Mouse (Mus musculus) c-Kit-positive CD71-positive TER-119-positive erythroid progenitor cells, embryonic 14.5 days (primary cell): Measurements from ENCODE around the gene Sema3c.

Experiments
- DNase-seq: peaks from one replicate; pipeline ENCODE4 v3.0.0-alpha.2; 2013; ENCODE audit warnings: low spot score

Gene Sema3c

DNA sequence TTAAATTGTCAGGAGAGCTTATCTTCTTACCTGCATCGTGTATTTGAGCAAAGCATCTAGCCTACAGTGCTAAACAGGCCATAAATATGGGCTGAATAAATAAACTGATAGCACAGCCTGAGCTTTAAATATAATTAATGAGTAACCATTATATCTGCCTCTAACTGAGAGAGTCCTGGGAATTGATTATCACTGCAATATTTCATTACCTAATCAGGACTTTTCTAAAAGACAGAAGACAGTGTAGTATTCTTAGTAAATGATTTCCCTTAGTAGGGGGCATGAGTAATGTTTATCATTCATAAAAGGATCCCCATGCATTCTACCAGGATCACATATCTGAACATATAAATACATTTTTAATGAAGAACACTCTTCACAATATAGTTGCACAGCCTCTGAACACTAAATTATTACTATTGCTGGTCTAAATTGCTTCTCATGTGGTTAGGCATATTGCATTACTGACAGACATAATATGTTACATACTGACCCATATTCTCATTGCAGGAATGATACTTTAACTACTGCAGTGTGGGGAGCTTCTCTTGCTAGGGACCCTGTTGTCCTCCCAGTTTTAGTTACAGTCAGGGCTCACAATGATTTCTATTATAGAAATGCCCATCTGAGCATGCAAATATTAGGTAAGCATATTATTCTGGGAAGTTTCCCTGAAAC, 74.9 kb downstream of the Sema3c start:
- DNase-seq, result no peak

DNA sequence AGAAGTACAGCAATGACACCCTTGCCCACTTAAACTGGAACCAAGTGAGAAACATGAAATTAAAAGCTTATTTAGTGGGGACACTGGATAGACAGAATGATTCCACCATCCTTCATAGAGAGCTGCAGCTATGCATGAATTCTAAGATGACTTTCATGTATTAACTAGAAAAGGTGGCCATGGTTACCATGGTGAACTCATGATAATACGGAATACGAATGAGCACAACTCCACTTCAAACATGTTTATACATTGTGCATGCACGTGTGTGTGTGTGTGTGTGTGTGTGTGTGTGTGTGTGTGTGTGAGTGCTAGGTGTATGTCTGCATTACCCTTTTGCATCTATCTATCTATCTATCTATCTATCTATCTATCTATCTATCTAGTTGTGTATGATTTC, 87.1 kb downstream of the Sema3c start:
- DNase-seq, result no peak

DNA sequence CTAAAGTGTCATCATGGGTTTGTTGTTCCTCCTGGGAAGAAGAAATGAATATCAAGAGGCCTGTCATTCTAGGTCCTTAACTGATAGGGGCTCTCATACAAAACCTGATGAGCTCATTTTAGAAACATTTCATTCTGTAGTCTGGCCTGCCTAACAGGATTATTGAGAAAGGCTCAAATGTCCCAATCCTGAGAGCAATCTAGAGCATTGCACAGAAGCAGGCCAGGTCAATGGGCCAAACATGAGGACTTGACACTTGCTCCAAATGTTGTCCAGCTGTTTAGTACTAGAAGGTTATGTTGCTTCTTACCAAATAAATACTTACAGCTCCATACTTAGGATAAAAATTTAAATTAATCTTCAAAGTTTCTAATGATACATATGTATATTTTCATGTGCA, 97.3 kb downstream of the Sema3c start:
- no peak for DNase-seq

DNA sequence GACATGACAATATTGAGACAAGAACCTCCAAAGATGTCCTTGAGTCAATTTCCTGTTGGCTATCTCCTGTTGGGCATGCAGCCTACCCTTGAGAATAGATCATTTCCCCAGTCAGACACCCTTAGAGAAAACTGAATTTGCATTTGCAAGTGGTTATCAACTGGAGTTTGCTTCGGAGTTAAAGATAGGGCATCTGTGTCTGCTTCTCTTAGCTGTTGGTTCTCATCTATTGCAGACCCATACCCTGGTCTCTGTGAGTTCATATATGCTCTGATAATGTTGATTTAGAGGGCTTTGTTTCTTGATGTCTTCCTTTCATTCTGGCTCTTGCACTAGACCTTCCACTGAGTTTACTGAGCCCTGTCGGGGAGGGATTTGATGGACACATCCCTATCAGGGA, 106.8 kb downstream of the Sema3c start:
- DNase-seq, result no peak

DNA sequence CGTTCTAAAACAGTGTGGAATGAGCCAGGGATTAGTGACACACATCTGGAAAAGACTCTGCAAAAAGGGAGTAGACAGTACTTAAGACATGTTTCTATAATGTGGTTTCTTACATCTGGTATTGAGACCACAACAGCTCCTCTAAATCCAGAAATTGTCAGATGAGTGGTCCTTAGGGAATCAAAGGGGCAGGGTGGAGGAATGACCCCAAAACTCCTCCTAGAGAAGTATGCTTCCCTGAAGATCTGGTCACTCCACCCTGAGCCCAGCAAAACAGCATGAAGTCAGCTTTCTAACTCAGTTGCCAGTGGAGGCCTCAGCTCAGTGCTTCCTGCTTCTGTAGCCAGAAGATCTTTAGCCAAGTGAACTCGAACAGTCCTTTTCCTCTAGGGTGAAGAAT, 115.0 kb downstream of the Sema3c start:
- DNase-seq, result no peak

DNA sequence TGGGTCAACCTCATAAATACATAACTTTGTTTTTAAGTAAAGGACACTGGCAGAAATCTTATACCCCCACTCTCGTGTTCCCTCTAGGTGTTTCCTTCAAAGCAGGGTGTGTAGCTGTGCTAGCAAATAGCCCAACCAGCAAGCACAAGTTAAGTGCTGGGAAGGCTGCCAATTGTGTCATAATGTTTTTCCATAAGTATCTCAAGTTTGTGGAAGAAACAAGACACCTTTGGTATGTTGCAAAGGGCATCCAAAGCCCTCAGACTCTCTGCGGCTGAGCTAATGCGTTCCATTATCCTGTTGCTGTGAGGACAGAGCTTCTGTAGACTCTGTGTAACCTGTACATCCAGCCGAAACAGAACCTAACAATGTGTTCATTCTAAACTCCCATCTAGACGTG, 115.5 kb downstream of the Sema3c start:
- no peak for DNase-seq

DNA sequence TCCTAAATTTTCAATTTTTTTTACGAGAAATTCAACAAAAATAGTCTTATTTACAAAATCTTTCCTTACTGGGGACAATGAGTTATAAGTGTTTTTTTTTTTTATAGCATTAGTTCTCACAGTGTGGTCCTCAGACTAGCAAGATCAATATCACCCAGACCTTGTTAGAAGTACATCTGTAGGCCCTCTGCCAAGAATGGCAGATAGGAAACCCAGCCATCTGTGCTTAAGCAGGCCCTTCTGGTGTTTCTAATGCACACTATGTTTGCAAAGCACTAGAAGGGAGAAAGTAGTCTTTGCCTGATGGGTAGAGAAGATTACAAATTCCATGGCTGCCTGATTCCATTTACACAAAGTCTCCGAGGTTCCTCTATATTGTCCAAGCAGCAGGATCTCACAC, 121.3 kb downstream of the Sema3c start:
- DNase-seq, result no peak

DNA sequence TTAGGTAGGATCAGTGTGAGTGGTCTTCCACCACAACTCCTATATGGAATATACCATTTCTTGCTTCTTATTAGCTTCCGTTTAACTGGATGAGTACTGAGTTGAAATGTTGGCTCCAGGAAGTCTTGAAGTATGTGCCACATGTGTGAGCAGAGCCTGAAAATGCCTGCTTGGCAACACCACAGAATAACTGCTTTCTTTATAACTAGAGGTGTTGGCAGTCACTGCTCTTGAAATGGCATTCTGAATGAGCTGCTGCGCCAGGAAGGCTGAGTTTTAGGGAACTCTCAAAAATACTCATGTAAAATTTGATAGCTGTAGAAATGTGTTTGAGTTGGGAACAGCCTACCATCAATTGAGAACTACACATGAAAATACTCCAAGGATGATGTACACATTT, 124.8 kb downstream of the Sema3c start:
- no peak for DNase-seq

DNA sequence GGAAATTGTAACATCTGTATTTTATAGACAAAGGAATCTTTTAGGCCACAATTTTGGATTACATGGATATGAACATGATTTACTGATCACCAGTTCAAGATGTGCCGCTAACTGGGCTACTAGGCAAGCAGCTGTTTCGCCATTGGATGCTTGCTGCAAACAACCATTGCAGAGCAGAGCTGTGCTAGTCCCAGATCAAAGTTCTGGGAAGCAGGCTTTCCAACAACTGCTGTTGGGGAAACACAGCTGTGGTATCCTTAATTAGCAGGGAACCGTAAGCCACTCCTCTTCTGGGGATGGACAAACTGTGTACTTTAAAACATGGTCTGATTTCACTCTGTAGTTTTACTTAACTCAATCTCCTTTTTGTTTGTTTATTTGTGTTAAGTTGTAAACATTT, 130.1 kb downstream of the Sema3c start:
- DNase-seq, result no peak

DNA sequence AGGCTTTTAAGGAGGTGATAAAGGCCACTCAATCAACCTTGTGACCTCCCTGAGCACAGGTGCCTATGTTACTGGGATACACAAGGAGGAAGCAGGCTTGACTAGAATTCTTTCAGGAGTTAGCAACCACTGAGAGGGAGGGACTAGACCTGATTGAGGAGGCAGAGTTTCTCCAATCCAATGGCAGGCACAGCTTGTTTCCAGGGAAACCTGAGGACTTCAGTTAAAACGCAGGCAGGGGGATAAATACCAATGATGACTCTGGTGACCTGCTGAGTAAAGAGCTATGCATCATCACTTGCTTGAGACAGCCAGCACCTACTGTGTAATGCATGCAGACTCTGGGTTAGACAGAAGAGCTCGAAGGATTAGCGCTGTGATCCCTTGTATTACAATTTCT, 133.0 kb downstream of the Sema3c start:
- no peak for DNase-seq

DNA sequence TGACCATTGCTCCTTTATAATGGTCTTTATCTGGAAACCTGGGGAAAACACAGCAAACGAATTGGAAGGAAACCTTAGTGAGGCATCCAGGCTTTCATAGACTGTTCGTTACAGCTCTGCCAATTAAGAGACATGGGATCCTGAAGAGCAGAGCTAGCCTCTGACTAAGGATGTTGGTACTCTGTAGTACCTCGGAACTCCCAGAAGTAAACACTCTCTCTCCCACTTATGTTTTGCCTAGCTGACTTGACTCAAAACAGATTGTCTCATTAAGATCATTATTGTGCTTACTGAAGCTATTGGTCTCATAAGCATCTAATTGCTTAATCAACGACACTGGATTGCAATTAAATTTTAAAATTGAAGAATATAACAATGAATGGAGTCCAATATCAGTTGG, 138.3 kb downstream of the Sema3c start:
- DNase-seq, result no peak

DNA sequence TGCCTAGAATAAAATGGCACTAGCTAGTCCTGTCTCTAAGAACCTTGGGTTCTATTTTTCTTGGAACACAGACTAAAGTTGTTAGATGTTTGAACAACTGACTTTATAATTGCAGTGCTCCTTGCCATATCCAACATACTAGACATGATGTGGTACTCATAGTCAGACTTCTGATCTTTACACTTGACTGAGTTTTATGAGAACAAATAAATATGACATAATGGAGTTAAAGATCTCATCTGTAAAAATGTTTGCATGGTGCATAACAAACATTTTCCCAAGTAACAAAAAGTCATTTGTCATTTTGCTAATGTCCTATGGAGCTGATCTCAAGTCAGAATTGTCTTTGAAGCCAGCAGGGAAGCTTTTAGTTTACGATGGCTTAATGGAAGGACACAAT, 141.1 kb downstream of the Sema3c start:
- no peak for DNase-seq

DNA sequence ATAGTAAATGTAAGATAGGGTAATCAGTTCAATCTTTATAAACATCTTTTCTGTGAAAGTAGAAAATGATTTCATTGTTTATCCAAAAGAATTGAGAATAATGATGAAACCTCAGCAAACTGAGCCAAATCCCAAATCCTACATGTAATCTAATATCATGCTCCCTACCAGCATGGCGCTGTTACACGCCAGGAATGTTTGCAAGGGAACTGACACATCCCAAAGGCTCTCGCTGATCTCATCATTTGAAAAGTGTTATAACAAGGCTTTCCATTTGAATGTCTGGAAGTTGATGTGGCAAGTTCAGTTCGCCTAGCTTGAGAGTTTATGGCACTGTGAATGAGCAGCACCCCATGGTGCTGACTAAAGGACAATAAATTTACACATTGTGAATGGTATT, 145.9 kb downstream of the Sema3c start:
- DNase-seq, result no peak

DNA sequence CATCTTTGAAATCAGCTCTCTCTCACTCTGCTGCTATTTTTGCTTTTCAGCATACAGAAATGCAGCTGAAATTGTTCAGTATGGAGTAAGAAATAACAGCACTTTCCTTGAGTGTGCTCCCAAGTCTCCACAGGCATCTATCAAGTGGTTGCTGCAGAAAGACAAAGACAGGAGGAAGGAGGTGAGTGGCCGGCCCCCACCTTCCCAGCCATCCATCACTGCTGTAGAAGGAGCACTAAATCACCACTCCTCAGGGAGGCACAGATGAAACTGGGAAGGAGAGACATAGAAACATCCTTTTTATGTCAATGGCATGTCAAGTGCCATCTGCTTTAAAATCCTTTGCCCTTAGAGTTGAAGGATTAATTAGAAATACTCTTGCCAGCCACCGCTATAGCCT, 149.9 kb downstream of the Sema3c start:
- DNase-seq, result no peak

DNA sequence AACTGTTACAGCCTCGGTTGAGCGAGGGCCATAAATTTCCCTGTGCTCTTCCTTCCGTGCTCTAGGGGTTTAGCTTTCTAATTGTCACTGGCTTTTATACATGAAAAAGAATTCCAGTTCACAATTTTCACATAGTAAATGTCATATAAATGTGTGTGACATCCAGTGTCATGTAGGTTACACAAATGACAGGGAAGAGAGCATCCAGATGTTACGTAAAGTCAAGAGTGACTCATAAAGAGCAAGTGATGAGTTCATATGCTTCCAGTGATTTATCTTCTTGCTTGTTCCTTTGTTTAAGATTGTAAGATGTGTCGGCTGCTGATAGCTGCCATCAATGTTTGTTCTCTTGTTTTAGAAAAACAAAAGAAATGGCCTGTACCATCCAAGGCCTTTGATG, 154.0 kb downstream of the Sema3c start:
- DNase-seq, result no peak

DNA sequence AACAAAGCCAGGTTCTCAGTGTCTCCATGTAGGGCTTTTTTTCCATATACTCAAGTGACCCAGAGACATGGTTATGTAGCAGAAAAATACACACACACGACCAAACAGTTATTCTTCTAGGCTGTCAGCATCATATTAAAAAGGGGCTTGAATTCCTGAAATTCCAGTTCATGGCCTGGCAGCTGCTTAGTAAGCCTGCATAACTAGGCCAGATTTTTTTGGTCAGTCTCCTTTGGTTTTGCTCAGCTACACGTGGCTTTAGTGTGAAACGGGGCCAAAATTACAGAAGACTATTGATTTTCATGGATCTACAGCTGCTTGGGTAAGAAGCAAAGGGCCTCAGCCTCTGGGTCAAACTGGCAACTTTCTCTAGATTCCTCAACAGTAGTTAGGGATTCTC, 165.7 kb downstream of the Sema3c start:
- DNase-seq, result no peak

DNA sequence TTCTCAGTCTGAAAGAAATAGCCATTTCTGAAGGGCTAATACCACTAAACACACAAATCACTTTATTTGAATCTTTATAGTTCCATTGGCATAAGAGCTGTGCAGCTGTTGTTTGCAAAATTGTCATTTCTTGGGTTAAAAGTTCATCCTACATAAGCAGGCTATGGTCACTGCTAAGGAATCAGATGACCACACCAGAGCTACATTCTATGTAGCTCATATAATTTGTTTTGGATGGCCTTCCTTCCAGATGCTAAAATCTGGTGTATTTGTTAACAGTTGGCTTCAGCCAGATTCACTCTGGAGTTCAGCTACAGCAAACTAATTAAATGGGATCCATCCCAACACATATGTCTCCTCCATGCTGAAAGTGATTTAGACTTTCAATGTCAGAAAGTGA, 172.4 kb downstream of the Sema3c start:
- no peak for DNase-seq

DNA sequence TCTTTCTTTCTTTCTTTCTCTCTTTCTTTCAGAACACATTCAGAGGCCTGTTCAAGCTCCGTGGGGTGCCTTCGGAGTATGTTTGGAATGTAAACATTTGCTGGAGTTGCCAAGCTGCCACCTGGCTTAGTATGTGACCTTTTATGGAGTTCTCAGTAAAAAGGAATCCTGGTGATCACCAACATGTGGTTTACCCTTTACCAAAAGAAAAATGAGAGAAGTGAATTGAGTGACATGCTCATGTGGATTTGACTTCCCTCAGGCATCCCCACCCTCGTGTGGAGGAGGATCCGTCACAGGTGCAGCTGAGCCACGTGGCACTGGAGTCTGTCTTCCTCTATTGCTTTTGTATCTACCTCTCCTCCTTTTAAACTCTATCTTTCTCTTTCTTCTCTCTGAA, 173.1 kb downstream of the Sema3c start:
- DNase-seq, result no peak

DNA sequence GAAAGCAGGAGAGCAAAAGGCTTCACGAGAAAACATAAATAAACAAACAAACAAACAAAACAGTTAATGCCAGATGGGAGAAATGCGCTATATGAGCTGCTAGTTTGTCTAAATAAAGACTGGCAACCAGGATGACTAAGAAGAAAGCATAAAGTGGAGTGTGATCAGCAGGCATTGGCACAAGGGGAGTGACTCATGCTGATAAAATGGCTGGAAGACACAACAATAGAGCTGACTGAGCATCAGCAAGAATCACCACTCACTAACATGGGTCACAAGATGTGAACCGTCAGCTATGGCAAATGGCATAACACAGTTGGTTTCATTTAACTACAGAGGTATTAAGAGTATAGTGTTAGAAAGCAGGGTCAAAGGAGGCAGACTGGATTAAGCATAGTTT, 174.2 kb downstream of the Sema3c start:
- no peak for DNase-seq

DNA sequence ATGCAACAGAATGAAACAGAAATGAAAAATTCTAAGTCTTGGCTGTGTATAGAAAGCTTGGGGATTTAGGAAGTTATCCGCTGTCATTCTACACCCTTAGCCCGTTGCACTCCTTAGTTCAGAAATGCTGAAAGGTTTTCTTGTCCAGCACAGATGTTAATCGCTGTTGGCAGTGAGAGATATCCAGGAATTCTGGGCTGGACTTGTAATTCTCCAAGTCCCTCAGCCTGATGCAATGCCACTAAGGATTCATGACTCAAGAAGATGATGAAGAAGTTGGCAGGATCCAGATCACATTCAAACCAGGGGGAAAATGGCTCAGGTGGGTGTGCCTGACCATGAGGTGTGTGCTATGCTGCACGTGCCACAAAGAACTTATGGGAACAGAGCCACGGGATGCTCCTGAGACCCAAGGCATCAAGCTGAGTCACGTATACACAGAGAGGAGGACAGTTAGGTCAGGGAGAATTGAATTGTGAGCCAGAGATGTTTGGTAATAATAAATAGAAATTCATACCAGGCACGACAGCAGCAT, 179.5 kb downstream of the Sema3c start:
- DNase-seq, result no peak

DNA sequence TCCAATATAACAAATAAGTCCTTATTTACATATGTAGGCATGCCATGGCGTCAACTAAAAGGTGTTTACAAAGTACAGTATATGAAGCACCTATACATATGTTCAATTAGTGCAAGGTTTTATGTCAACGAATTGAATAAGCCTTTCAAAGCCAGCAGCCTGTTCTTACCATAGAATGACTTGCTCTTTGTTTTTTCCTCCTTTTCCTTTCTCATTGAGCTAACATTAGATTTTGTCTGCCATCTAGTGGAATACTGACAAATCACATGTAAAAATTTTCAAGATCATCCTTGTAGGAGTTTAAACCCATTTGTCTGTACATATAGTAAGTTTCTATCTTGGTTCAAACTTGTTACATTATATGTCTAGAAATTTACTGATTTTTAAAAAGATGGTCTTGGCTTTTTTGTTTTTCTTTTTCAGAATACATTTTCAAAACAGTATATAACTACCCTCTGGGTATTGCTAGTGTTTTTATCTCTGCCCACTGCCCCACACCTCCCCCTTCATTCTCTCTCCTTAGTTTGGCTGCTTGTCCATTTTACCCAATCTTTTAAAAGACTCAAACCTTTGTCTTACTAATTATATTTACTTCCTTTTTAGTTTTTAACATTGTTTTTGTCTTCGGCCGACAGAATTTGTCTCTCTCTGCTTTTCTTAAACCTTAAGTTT, 192.1 kb downstream of the Sema3c start:
- DNase-seq, result peak; percentile 3

DNA sequence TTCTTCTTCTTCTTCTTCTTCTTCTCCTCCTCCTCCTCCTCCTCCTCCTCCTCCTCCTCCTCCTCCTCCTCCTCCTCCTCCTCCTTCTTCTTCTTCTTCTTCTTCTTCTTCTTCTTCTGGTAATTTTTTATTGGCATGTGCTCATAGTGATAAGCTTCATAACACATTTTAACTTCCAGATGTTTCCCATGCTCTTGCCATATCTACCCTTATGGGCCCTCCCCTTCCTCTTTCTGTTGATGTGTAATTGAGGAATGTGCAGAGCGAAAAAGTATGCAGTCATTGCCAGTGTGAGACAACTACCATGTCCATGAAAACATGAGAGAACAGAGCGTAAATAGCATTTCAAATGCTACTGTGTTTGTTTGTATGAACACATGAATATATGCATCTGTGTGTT, 196.2 kb downstream of the Sema3c start:
- DNase-seq, result no peak

DNA sequence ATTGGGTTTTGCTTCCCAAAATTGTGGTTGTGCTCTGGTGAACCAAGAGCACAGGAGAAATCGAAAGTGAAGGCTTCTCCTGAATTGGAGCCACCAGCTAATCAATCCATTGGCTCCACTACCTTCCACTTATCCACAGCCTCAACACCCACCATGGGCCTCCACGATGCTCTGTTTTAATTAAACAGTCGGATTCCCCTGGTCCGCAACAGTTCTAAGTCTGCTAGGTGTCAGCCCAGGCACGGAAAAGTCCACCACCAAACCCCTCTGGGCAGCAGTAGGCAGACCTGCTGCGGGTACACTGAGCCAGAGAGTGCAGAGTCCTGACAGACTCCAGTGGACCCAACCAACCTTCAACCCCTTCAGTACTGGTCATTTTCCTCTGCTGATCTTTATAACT, 202.5 kb downstream of the Sema3c start:
- DNase-seq, result peak; percentile 86
